Mouse (Mus musculus): ENCODE measurements around the gene Lyve1. TPM values are rescaled to one million over a fixed set of nuclear protein-coding genes. Genes with fewer than 3 reads are reported as not detected.

Gene Lyve1
- polyA plus RNA-seq, 1 experiment from 2014 or later, result 4.7 TPM

DNA sequence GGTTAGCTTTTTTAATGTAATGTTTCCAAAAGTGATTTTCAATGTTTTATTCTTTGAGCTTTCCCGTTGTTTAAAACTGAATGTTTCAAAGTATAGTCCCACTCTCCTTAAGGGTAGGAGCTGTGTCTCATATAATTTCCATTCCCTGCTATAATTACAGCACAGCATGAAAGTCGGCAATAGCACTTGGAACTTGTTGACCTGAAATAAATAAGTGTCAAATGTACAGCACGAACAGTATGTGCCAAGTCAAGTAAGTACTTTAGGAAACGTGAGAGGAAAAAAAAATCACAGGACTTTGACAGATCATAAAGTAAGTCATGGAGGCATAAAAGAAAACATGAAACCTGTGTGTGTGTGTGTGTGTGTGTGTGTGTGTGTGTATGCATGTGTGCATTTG lies 41.0 kb downstream of the Lyve1 start:
- Histone ChIP-seq H3K36me3 (ENCODE audit: control insufficient read depth, insufficient read depth, low read length) (peaks cover 25% of the 10 kb centered on the region), H3K4me2 (ENCODE audit: low read length) (no peak overlapping the region), H3K4me3 (replicated peaks; ENCODE audit: low read depth, low read length) (no peak overlapping the region), H3K9me3 (ENCODE audit: control insufficient read depth, low read length) (no peaks in the 10 kb centered on the region), H3K27me3 (ENCODE audit: control insufficient read depth, insufficient read depth, low read length) (no peaks in the 10 kb centered on the region), H3K9ac (replicated peaks; ENCODE audit: low read length) (no peak overlapping the region), H3K27ac (replicated peaks; ENCODE audit: low read depth, low read length) (no peak overlapping the region), H3K4me1 (ENCODE audit: control insufficient read depth, insufficient read depth, low read length) (no peaks in the 10 kb centered on the region)
- DNase-seq (no peak), ATAC-seq (ENCODE audit: low FRiP score, low TSS enrichment) (no peak)
- 95% methylated on average over 4 of the region's 4 CpGs for WGBS

- DNase-seq, result peak; percentile 51
- ATAC-seq (ENCODE audit: low FRiP score, low TSS enrichment), result no peak
- Histone ChIP-seq H3K4me2 (ENCODE audit: low read length) (no peak overlapping the region), H3K4me3 (replicated peaks; ENCODE audit: low read depth, low read length) (no peak overlapping the region), H3K9ac (replicated peaks; ENCODE audit: low read length) (no peak overlapping the region), H3K27me3 (ENCODE audit: control insufficient read depth, insufficient read depth, low read length) (no peaks in the 10 kb centered on the region), H3K36me3 (ENCODE audit: control insufficient read depth, insufficient read depth, low read length) (peaks cover 25% of the 10 kb centered on the region), H3K4me1 (ENCODE audit: control insufficient read depth, insufficient read depth, low read length) (no peaks in the 10 kb centered on the region), H3K9me3 (ENCODE audit: control insufficient read depth, low read length) (no peaks in the 10 kb centered on the region), H3K27ac (replicated peaks; ENCODE audit: low read depth, low read length) (no peak overlapping the region)
- 86% methylated on average over 3 of the region's 3 CpGs for WGBS
Observed at GRCm38 (mm10) chr7:110821653-110822052, 41.4 kb downstream of the Lyve1 start.

DNA sequence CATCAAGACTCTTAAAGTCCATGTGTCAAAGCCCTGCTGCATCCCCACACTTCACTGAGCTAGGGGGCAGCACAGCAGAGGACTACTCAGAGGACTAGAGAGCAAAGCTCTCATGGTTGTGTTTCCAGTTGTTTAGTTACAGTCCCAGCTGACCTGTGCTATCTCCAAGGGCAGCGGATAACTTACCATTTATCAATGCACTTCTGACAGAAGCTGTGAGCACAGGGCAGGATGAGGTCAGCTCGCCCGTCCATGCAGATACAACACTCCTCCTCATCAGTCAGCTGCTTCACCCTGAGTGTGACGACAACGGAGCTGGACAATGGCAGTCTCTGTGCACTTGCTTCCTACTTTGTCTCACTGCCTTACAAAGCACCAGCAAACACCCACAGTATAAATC lies 42.0 kb downstream of the Lyve1 start:
- H3K27ac ChIP-seq (replicated peaks; ENCODE audit: low read depth, low read length), result no peak overlapping the region
- no peak overlapping the region for H3K4me3 ChIP-seq (replicated peaks; ENCODE audit: low read depth, low read length)
- H3K9me3 ChIP-seq (ENCODE audit: control insufficient read depth, low read length), result no peaks in the 10 kb centered on the region
- H3K4me2 ChIP-seq (ENCODE audit: low read length), result no peak overlapping the region
- no peak for ATAC-seq (ENCODE audit: low FRiP score, low TSS enrichment)
- DNase-seq, result no peak
- 63% methylated on average over 5 of the region's 5 CpGs for WGBS
- H3K4me1 ChIP-seq (ENCODE audit: control insufficient read depth, insufficient read depth, low read length), result no peaks in the 10 kb centered on the region
- peaks cover 25% of the 10 kb centered on the region for H3K36me3 ChIP-seq (ENCODE audit: control insufficient read depth, insufficient read depth, low read length)
- no peaks in the 10 kb centered on the region for H3K27me3 ChIP-seq (ENCODE audit: control insufficient read depth, insufficient read depth, low read length)
- no peak overlapping the region for H3K9ac ChIP-seq (replicated peaks; ENCODE audit: low read length)

GRCm38 (mm10) chr7:110818787-110819350 lies 44.2 kb downstream of the Lyve1 start:
- Histone ChIP-seq H3K4me1 (ENCODE audit: control insufficient read depth, insufficient read depth, low read length) (no peaks in the 10 kb centered on the region), H3K4me2 (ENCODE audit: low read length) (no peak overlapping the region), H3K27ac (replicated peaks; ENCODE audit: low read depth, low read length) (no peak overlapping the region), H3K9me3 (ENCODE audit: control insufficient read depth, low read length) (no peaks in the 10 kb centered on the region), H3K36me3 (ENCODE audit: control insufficient read depth, insufficient read depth, low read length) (peaks cover 20% of the 10 kb centered on the region; the same call in 1 of the 2 replicates), H3K4me3 (replicated peaks; ENCODE audit: low read depth, low read length) (no peak overlapping the region), H3K9ac (replicated peaks; ENCODE audit: low read length) (no peak overlapping the region), H3K27me3 (ENCODE audit: control insufficient read depth, insufficient read depth, low read length) (no peaks in the 10 kb centered on the region)
- 91% methylated on average over 11 of the region's 11 CpGs for WGBS
- DNase-seq (no peak), ATAC-seq (ENCODE audit: low FRiP score, low TSS enrichment) (no peak)

DNA sequence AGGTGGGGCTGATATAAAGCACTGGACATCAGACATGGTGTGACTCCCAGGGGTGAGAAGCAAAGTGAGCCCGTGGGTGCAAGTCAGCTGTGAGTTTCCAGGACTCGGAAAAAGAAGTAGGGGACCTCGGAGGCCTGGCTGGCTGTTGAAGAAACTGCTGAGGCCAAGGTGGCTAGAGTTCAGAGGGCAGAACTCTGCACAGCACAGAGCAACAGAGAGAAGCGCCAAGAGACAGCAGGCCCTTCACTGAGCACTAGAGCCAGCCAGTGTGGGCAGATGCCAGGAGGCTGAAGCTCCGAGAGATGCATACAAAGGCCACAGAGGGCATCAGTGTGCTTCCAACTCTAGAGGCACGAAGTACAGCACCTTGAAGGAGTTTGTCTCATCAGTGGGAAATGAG lies 44.8 kb downstream of the Lyve1 start:
- H3K27ac ChIP-seq (replicated peaks; ENCODE audit: low read depth, low read length), result no peak overlapping the region
- no peaks in the 10 kb centered on the region for H3K4me1 ChIP-seq (ENCODE audit: control insufficient read depth, insufficient read depth, low read length)
- no peak overlapping the region for H3K4me2 ChIP-seq (ENCODE audit: low read length)
- H3K36me3 ChIP-seq (ENCODE audit: control insufficient read depth, insufficient read depth, low read length), result peaks cover 13% of the 10 kb centered on the region; the same call in 1 of the 2 replicates
- H3K27me3 ChIP-seq (ENCODE audit: control insufficient read depth, insufficient read depth, low read length), result no peaks in the 10 kb centered on the region
- no peak overlapping the region for H3K4me3 ChIP-seq (replicated peaks; ENCODE audit: low read depth, low read length)
- H3K9ac ChIP-seq (replicated peaks; ENCODE audit: low read length), result no peak overlapping the region
- no peak for DNase-seq
- H3K9me3 ChIP-seq (ENCODE audit: control insufficient read depth, low read length), result no peaks in the 10 kb centered on the region
- no peak for ATAC-seq (ENCODE audit: low FRiP score, low TSS enrichment)
- WGBS, result 86% methylated on average over 6 of the region's 6 CpGs

GRCm38 (mm10) chr7:110816037-110816436 lies 47.0 kb downstream of the Lyve1 start:
- 74% methylated on average over 5 of the region's 5 CpGs for WGBS
- Histone ChIP-seq H3K27ac (replicated peaks; ENCODE audit: low read depth, low read length) (no peak overlapping the region), H3K4me1 (ENCODE audit: control insufficient read depth, insufficient read depth, low read length) (no peaks in the 10 kb centered on the region), H3K36me3 (ENCODE audit: control insufficient read depth, insufficient read depth, low read length) (peaks cover 12% of the 10 kb centered on the region; the same call in 1 of the 2 replicates), H3K4me2 (ENCODE audit: low read length) (no peak overlapping the region), H3K9me3 (ENCODE audit: control insufficient read depth, low read length) (no peaks in the 10 kb centered on the region), H3K27me3 (ENCODE audit: control insufficient read depth, insufficient read depth, low read length) (no peaks in the 10 kb centered on the region), H3K9ac (replicated peaks; ENCODE audit: low read length) (no peak overlapping the region), H3K4me3 (replicated peaks; ENCODE audit: low read depth, low read length) (no peak overlapping the region)
- ATAC-seq (ENCODE audit: low FRiP score, low TSS enrichment) (no peak), DNase-seq (peak; percentile 82)

DNA sequence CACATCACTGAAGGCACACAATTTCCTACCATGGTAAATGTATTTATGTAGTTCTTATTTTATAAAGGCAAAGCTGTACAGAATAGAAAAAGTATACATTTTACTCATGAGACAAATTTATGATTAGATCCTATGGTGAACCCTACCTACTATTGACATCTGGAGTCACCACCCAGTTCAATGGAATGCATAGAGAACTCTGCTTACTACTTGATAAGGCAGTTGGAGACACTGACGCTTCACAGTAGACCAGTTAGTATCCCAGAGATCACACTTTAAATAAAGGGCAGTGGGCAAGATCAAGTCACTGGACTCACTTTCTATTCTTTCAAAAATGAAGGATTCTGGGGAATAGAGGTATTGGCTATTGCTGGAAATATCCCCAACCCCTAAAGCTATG lies 49.1 kb downstream of the Lyve1 start:
- Histone ChIP-seq H3K27ac (replicated peaks; ENCODE audit: low read depth, low read length) (no peak overlapping the region), H3K27me3 (ENCODE audit: control insufficient read depth, insufficient read depth, low read length) (no peaks in the 10 kb centered on the region), H3K4me1 (ENCODE audit: control insufficient read depth, insufficient read depth, low read length) (no peaks in the 10 kb centered on the region), H3K4me2 (ENCODE audit: low read length) (no peak overlapping the region), H3K4me3 (replicated peaks; ENCODE audit: low read depth, low read length) (no peak overlapping the region), H3K9ac (replicated peaks; ENCODE audit: low read length) (no peak overlapping the region), H3K36me3 (ENCODE audit: control insufficient read depth, insufficient read depth, low read length) (0 out of 2 replicates have a peak, but pooled peaks cover 3% of the 10 kb centered on the region), H3K9me3 (ENCODE audit: control insufficient read depth, low read length) (no peaks in the 10 kb centered on the region)
- DNase-seq, result no peak
- ATAC-seq (ENCODE audit: low FRiP score, low TSS enrichment), result no peak
- 85% methylated on average over 1 of the region's 1 CpGs for WGBS

GRCm38 (mm10) chr7:110811529-110811928 lies 51.5 kb downstream of the Lyve1 start:
- H3K9me3 ChIP-seq (ENCODE audit: control insufficient read depth, low read length), result no peaks in the 10 kb centered on the region

DNA sequence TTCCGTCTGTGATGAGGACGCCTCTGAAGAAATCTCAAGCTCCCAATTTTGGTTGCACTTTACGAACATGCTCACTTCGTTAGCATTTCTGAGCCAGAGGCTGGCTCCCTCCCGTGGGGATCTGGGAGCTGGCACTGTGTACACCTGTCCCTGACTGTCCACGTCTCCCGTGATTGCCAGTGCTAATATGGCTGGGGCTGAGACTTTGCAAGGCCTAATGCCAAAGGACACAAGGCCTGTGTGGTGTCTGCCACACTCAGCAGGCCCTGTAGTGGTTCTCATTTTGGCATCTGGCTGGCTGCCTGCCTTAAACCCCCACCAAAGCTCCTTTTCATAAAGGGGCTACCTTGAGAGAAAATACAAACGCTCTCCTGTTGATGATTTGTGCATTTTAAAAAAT lies 52.0 kb downstream of the Lyve1 start:
- Histone ChIP-seq H3K9ac (replicated peaks; ENCODE audit: low read length) (no peak overlapping the region), H3K36me3 (ENCODE audit: control insufficient read depth, insufficient read depth, low read length) (0 out of 2 replicates have a peak, but pooled peaks cover 3% of the 10 kb centered on the region), H3K9me3 (ENCODE audit: control insufficient read depth, low read length) (no peaks in the 10 kb centered on the region), H3K27me3 (ENCODE audit: control insufficient read depth, insufficient read depth, low read length) (no peaks in the 10 kb centered on the region), H3K4me2 (ENCODE audit: low read length) (no peak overlapping the region), H3K4me1 (ENCODE audit: control insufficient read depth, insufficient read depth, low read length) (no peaks in the 10 kb centered on the region), H3K27ac (replicated peaks; ENCODE audit: low read depth, low read length) (no peak overlapping the region), H3K4me3 (replicated peaks; ENCODE audit: low read depth, low read length) (no peak overlapping the region)
- no peak for DNase-seq
- 87% methylated on average over 8 of the region's 8 CpGs for WGBS
- no peak for ATAC-seq (ENCODE audit: low FRiP score, low TSS enrichment)

More at GRCm38 (mm10) chr7:110811529-110811928, 51.5 kb downstream of the Lyve1 start:
- DNase-seq (no peak), ATAC-seq (ENCODE audit: low FRiP score, low TSS enrichment) (no peak)
- Histone ChIP-seq H3K4me2 (ENCODE audit: low read length) (no peak overlapping the region), H3K4me1 (ENCODE audit: control insufficient read depth, insufficient read depth, low read length) (no peaks in the 10 kb centered on the region), H3K4me3 (replicated peaks; ENCODE audit: low read depth, low read length) (no peak overlapping the region), H3K27me3 (ENCODE audit: control insufficient read depth, insufficient read depth, low read length) (no peaks in the 10 kb centered on the region), H3K27ac (replicated peaks; ENCODE audit: low read depth, low read length) (no peak overlapping the region), H3K36me3 (ENCODE audit: control insufficient read depth, insufficient read depth, low read length) (0 out of 2 replicates have a peak, but pooled peaks cover 3% of the 10 kb centered on the region), H3K9ac (replicated peaks; ENCODE audit: low read length) (no peak overlapping the region)
- 85% methylated on average over 5 of the region's 5 CpGs for WGBS
